Mouse (Mus musculus) gastrocnemius, postnatal 36 days (tissue): ENCODE data around the gene Gprin2. TPM values are rescaled to one million over a fixed set of nuclear protein-coding genes. Genes with fewer than 3 reads are reported as not detected.

Experiments used
- DNase-seq, 2 experiments: peaks; one replicate each; pipeline ENCODE4 v3.0.0; 2022
- intact Hi-C: fragments of 180-260 bp; cut with DNase I; formaldehyde crosslinking; loops from one replicate; pipeline ENCODE4 v1.15.1; 2025
- total RNA-seq, 2 experiments: library from RNA; stranded (reverse); gene quantifications; 2 replicates each; pipeline ENCODE4 v1.2.3; 2021

Gprin2 gene
- total RNA-seq, 2 experiments from 2014 or later = 0.05 TPM; not detected in 1

GRCm38 (mm10) chr14:34209080-34209479 is 7.6 kb upstream of the Gprin2 start:
- intact Hi-C loops = loop anchor here (5.0 kb wide), 1 partner anchor 127 kb away; no protein-coding TSS in a partner anchor
- no peak for DNase-seq

GRCm38 (mm10) chr14:34208651-34209050 is 7.2 kb upstream of the Gprin2 start:
- no peak for DNase-seq
- intact Hi-C loops = loop anchor here (5.0 kb wide), 1 partner anchor 126 kb away; no protein-coding TSS in a partner anchor

- no peak for DNase-seq
- intact Hi-C loops = loop anchor here (5.0 kb wide), 1 partner anchor 126 kb away; no protein-coding TSS in a partner anchor
These were observed 6.5 kb upstream of the Gprin2 start for GRCm38 (mm10) chr14:34207996-34208395.

GRCm38 (mm10) chr14:34200738-34201230 is 669 bp downstream of the Gprin2 start:
- no peak for DNase-seq
- intact Hi-C loops = no loop called here

GRCm38 (mm10) chr14:34196706-34197105 is 4.7 kb downstream of the Gprin2 start:
- DNase-seq = no peak
- intact Hi-C loops = no loop called here

GRCm38 (mm10) chr14:34195466-34195865 is 6.0 kb downstream of the Gprin2 start:
- intact Hi-C loops = no loop called here
- DNase-seq = no peak

- no peak for DNase-seq
- intact Hi-C loops = no loop called here
These were observed 7.6 kb downstream of the Gprin2 start for GRCm38 (mm10) chr14:34193879-34194278.

GRCm38 (mm10) chr14:34190361-34190760 is 11.1 kb downstream of the Gprin2 start:
- no peak for DNase-seq
- intact Hi-C loops = no loop called here

GRCm38 (mm10) chr14:34188629-34189028 is 12.8 kb downstream of the Gprin2 start:
- peak in 1 of 2 experiments; percentile 32 for DNase-seq
- intact Hi-C loops = no loop called here

- intact Hi-C loops = no loop called here
- no peak for DNase-seq
These were observed 18.4 kb downstream of the Gprin2 start for GRCm38 (mm10) chr14:34183101-34183500.

- DNase-seq = no peak
- intact Hi-C loops = no loop called here
These were observed 22.1 kb downstream of the Gprin2 start for GRCm38 (mm10) chr14:34179351-34179750.

- intact Hi-C loops = no loop called here
- DNase-seq = no peak
These were observed 30.3 kb downstream of the Gprin2 start for GRCm38 (mm10) chr14:34171107-34171506.

GRCm38 (mm10) chr14:34155752-34156151 is 45.7 kb downstream of the Gprin2 start:
- intact Hi-C loops = no loop called here
- DNase-seq = no peak

GRCm38 (mm10) chr14:34154601-34155337 is 46.7 kb downstream of the Gprin2 start:
- peak in 1 of 2 experiments; percentile 25 for DNase-seq
- intact Hi-C loops = loop anchor here (5.0 kb wide), 1 partner anchor 47 kb away; no protein-coding TSS in a partner anchor

GRCm38 (mm10) chr14:34152342-34152741 is 49.1 kb downstream of the Gprin2 start, which contains the start of gene Npy4r:
Gene Npy4r, minus strand, starts transcription at chr14:34152489.
- intact Hi-C loops = loop anchor here (2.0 to 5.0 kb wide), 2 partner anchors 45 to 70 kb away; no protein-coding TSS in a partner anchor
- DNase-seq = peak; percentile 51 to 59

GRCm38 (mm10) chr14:34142915-34143314 is 58.5 kb downstream of the Gprin2 start:
- DNase-seq = no peak
- intact Hi-C loops = no loop called here

GRCm38 (mm10) chr14:34142316-34142715 is 59.1 kb downstream of the Gprin2 start:
- intact Hi-C loops = no loop called here
- DNase-seq = no peak

GRCm38 (mm10) chr14:34139671-34140664 is 61.5 kb downstream of the Gprin2 start:
- DNase-seq = no peak
- intact Hi-C loops = no loop called here
